Mouse (Mus musculus) embryonic facial prominence, embryonic 14.5 days (tissue): Measurements from ENCODE around the gene Rbm41. TPM values are rescaled to one million over a fixed set of nuclear protein-coding genes. Genes with fewer than 3 reads are reported as not detected.
A peak's percentile ranks its signal among the peaks of the same experiment; 100 is the strongest.

Experiments
- ATAC-seq: fragments of 200-750 bp; cut with Nextera tagmentation; 2 replicates; pipeline ENCODE4 v1.8.0; 2017; ENCODE audit warnings: low read depth, moderate number of reproducible peaks, moderate TSS enrichment
- DNase-seq: peaks from one replicate; pipeline ENCODE4 v3.0.0-alpha.2; 2015; ENCODE audit warnings: low spot score
- H3K27ac ChIP-seq: fragments of 300-500 bp; sonication (generic); replicated peaks from 2 replicates; pipeline ENCODE4 v1.5.1; 2014; ENCODE audit warnings: low read depth, mild to moderate bottlenecking, low read length, moderate library complexity
- H3K27me3 ChIP-seq: fragments of 300-500 bp; sonication (generic); replicated peaks from 2 replicates; pipeline ENCODE4 v1.6.1; 2014; ENCODE audit warnings: low read length; ENCODE audit not compliant: control insufficient read depth, insufficient read depth
- H3K36me3 ChIP-seq: fragments of 300-500 bp; sonication (generic); 2 replicates; pipeline ENCODE4 v1.6.1; 2014; ENCODE audit warnings: low read length, mixed read lengths; ENCODE audit not compliant: control insufficient read depth, insufficient read depth
- H3K4me1 ChIP-seq: fragments of 300-500 bp; sonication (generic); 2 replicates; pipeline ENCODE4 v1.6.1; 2014; ENCODE audit warnings: antibody characterized with exemption, low read length; ENCODE audit not compliant: control insufficient read depth, insufficient read depth
- H3K4me2 ChIP-seq: fragments of 300-500 bp; sonication (generic); 2 replicates; pipeline ENCODE4 v1.6.1; 2014; ENCODE audit warnings: low read depth, mild to moderate bottlenecking, low read length, moderate library complexity, mixed read lengths
- H3K4me3 ChIP-seq: fragments of 300-500 bp; sonication (generic); 2 replicates; pipeline ENCODE4 v1.5.1; 2014; ENCODE audit warnings: low read depth, mild to moderate bottlenecking, low read length
- H3K9ac ChIP-seq: fragments of 300-500 bp; sonication (generic); 2 replicates; pipeline ENCODE4 v1.6.1; 2014; ENCODE audit warnings: low read depth, mild to moderate bottlenecking, low read length, moderate library complexity, mixed read lengths
- H3K9me3 ChIP-seq: fragments of 300-500 bp; sonication (generic); 2 replicates; pipeline ENCODE4 v1.6.1; 2016; ENCODE audit warnings: low read length; ENCODE audit not compliant: control insufficient read depth
- WGBS: fragments of 180-500 bp; shearing (Covaris S2); extraction: QIAGEN DNeasy Blood & Tissue Kit; methylation state at CpG from one replicate; pipeline ENCODE4 v1.1.7; 2014; 5-methylcytosine and 5-hydroxymethylcytosine counted together
- polyA plus RNA-seq: library from polyadenylated mRNA; unstranded; fragments of >200 nt; fragmentation: Nextera tagmentation; extraction: Ambion mirVana; gene quantifications from 2 replicates; pipeline ENCODE4 v1.2.1, GENCODE M21; 2014

The Rbm41 gene
- 5.8 and 6.0 TPM in 2 replicates for polyA plus RNA-seq

DNA sequence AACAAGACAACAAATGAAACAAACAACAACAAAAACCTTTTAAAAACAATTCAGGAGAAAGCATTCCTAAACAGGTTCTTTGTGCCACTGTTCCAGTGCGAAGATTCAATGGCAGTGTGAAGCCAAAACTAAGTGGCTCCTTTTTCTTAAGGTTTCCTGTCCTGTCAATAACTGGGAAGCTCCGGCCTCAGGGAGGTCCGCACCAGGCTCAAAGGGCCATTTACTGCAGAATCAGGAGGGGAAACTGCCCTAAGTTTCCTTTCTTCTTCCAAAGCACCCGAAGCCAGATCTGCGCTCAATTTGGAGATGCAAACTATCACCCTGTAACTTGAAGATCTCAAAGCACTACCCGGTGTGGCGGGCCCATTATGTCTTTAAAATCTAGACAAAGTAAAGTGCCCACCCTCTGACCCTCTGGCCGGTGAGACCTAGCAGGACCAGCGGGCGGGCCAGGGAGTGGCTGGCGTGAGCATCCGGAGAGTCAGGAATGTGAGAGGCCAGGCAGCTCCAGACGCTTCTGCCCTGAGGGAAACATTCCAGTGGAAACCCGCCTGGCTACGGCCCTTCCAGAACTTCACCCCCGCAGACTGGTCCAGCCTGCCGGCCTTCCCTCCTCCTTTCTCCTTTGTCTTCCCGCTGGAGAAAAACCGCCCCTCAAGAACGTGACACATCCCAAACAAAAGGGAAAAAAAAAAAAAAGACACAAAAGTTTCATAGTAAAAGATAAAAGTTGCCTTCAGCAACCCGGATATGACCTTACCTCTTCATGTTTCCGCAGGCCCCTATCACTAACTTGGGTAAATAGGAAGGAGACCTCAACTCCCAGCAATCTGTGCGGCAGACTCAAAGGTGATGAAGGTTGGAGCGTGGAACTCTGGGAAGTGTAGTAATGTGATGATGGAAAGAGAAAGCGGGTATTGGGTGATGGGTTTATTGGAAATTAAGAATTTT lies at the start of gene Rbm41:
Gene Rbm41 (minus strand): TSS at position 856 of the 951 bp plus-strand sequence.
- peak; percentile 93 for ATAC-seq
- peak within 1 kb of the TSS; percentile 74 for H3K27ac ChIP-seq

GRCm38 (mm10) chrX:139998691-139999065 lies 283 bp upstream of the Rbm41 start:
- no peak for ATAC-seq
- Histone ChIP-seq H3K4me2 (no peak overlapping the region), H3K36me3 (peaks cover 6% of the 10 kb centered on the region; the same call in 1 of the 2 replicates), H3K27ac (no peak overlapping the region), H3K9me3 (no peaks in the 10 kb centered on the region), H3K4me1 (no peaks in the 10 kb centered on the region), H3K27me3 (peaks cover 13% of the 10 kb centered on the region), H3K4me3 (peak overlapping the region; percentile 56), H3K9ac (no peak overlapping the region)
- no peak for DNase-seq
- WGBS: 83% methylated on average over 4 of the region's 4 CpGs

More for the DNA sequence above, at the start of gene Rbm41:
- Histone ChIP-seq H3K36me3 (peaks cover 10% of the 10 kb centered on the region; the same call in 1 of the 2 replicates), H3K9me3 (no peaks in the 10 kb centered on the region), H3K4me1 (no peaks in the 10 kb centered on the region), H3K4me2 (peak within 1 kb of the TSS; percentile 55), H3K4me3 (peak within 1 kb of the TSS; percentile 56), H3K9ac (peak within 1 kb of the TSS; percentile 74), H3K27me3 (peaks cover 8% of the 10 kb centered on the region)
- DNase-seq: peak; percentile 84
- WGBS: 15% methylated on average over 25 of the region's 25 CpGs

- no peak overlapping the region for H3K9ac ChIP-seq
- ATAC-seq (no peak), DNase-seq (no peak)
- H3K4me2 ChIP-seq: no peak overlapping the region
- H3K4me1 ChIP-seq: no peaks in the 10 kb centered on the region
- WGBS: 84% methylated on average over 5 of the region's 5 CpGs
- no peaks in the 10 kb centered on the region; the same call in none of the 2 replicates for H3K27me3 ChIP-seq
- H3K36me3 ChIP-seq: no peaks in the 10 kb centered on the region; the same call in 1 of the 2 replicates
- no peak overlapping the region for H3K4me3 ChIP-seq
- H3K27ac ChIP-seq: no peak overlapping the region
- no peaks in the 10 kb centered on the region for H3K9me3 ChIP-seq
These were observed 16.3 kb downstream of the Rbm41 start for GRCm38 (mm10) chrX:139982115-139982514.

DNA sequence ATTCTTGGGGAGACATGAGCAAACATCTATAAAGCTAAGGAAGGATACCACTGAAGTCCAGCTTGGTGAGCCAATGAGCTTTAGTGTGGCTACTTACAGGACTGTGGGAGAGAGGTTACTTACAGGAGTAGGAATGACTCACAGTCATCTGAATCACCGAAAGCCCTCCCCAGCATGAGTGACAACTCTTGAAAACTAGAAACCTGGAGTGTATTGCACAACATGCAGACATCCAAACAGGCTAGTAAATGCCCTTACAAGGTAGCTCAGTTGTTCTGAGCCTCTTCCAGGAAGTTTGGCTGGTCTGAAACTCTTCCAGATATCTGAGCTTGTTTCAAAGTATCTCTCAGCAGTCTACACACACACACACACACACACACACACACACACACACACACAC lies 64.9 kb downstream of the Rbm41 start:
- Histone ChIP-seq H3K4me1 (no peaks in the 10 kb centered on the region), H3K9ac (no peak overlapping the region), H3K27me3 (no peaks in the 10 kb centered on the region), H3K4me3 (no peak overlapping the region), H3K9me3 (no peaks in the 10 kb centered on the region), H3K4me2 (no peak overlapping the region), H3K36me3 (no peaks in the 10 kb centered on the region), H3K27ac (no peak overlapping the region)
- DNase-seq (no peak), ATAC-seq (no peak)
- 80% methylated on average over 1 of the region's 1 CpGs for WGBS

- no peak overlapping the region for H3K4me3 ChIP-seq
- no peaks in the 10 kb centered on the region for H3K36me3 ChIP-seq
- WGBS: 62% methylated on average over 3 of the region's 3 CpGs
- H3K27ac ChIP-seq: no peak overlapping the region
- no peak overlapping the region for H3K4me2 ChIP-seq
- H3K27me3 ChIP-seq: no peaks in the 10 kb centered on the region
- H3K9ac ChIP-seq: no peak overlapping the region
- no peak for DNase-seq
- no peaks in the 10 kb centered on the region for H3K4me1 ChIP-seq
- ATAC-seq: no peak
- H3K9me3 ChIP-seq: no peaks in the 10 kb centered on the region
These were observed 65.9 kb downstream of the Rbm41 start for GRCm38 (mm10) chrX:139932472-139932871.

GRCm38 (mm10) chrX:139920572-139920971 lies 77.8 kb downstream of the Rbm41 start:
- Histone ChIP-seq H3K27ac (no peak overlapping the region), H3K9me3 (no peaks in the 10 kb centered on the region), H3K36me3 (no peaks in the 10 kb centered on the region), H3K9ac (no peak overlapping the region), H3K4me2 (no peak overlapping the region), H3K4me3 (no peak overlapping the region), H3K4me1 (no peaks in the 10 kb centered on the region), H3K27me3 (no peaks in the 10 kb centered on the region)
- 87% methylated on average over 4 of the region's 4 CpGs for WGBS
- no peak for ATAC-seq
- DNase-seq: no peak

GRCm38 (mm10) chrX:139891387-139891786 lies 107.0 kb downstream of the Rbm41 start:
- Histone ChIP-seq H3K27me3 (no peaks in the 10 kb centered on the region; the same call in 1 of the 2 replicates), H3K27ac (no peak overlapping the region), H3K4me3 (no peak overlapping the region), H3K9ac (no peak overlapping the region), H3K4me2 (no peak overlapping the region), H3K4me1 (no peaks in the 10 kb centered on the region), H3K36me3 (no peaks in the 10 kb centered on the region), H3K9me3 (no peaks in the 10 kb centered on the region)
- DNase-seq: no peak
- 67% methylated on average over 1 of the region's 1 CpGs for WGBS
- ATAC-seq: no peak

- Histone ChIP-seq H3K27me3 (no peaks in the 10 kb centered on the region), H3K27ac (no peak overlapping the region), H3K4me1 (no peaks in the 10 kb centered on the region), H3K4me3 (no peak overlapping the region), H3K9ac (no peak overlapping the region), H3K4me2 (no peak overlapping the region), H3K36me3 (no peaks in the 10 kb centered on the region), H3K9me3 (no peaks in the 10 kb centered on the region)
- DNase-seq: peak; percentile 43
- no peak for ATAC-seq
These were observed 115.2 kb downstream of the Rbm41 start for GRCm38 (mm10) chrX:139883221-139883620.
